Mouse (Mus musculus) hematopoietic stem cell, adult 5-6 weeks (primary cell): Measurements from ENCODE around the gene Gm45140. TPM values are rescaled to one million over a fixed set of nuclear protein-coding genes. Genes with fewer than 3 reads are reported as not detected.
A peak's percentile ranks its signal among the peaks of the same experiment; 100 is the strongest.

Source experiments
- ATAC-seq, 2 experiments: fragments of 125-278 bp in 1 of 2; replicated peaks in 1 of 2; 2 replicates each; pipeline ENCODE4 v1.8.0; 2016 to 2017; ENCODE audit warnings: inconsistent platforms in 2 of 2, mild to moderate bottlenecking in 2 of 2, moderate number of reproducible peaks in 2 of 2, low read depth in 1 of 2, moderate TSS enrichment in 1 of 2; ENCODE audit not compliant: low FRiP score in 2 of 2, poor library complexity in 2 of 2, severe bottlenecking in 2 of 2, insufficient read depth in 1 of 2, low TSS enrichment in 1 of 2
- total RNA-seq: library from RNA; stranded (forward); fragments of 172-1452, 232-1000 nt; gene quantifications from 2 replicates; pipeline ENCODE4 v1.2.3, GENCODE M21; 2017

Gm45140 gene
- total RNA-seq, 1 experiment from 2014 or later: 24.7 TPM

GRCm38 (mm10) chr6:87809144-87809543, 26.5 kb downstream of the Gm45140 start:
- no peak for ATAC-seq

GRCm38 (mm10) chr6:87808521-87808920, 27.1 kb downstream of the Gm45140 start:
- ATAC-seq: no peak

- ATAC-seq: no peak
Measured at GRCm38 (mm10) chr6:87807735-87808440, 27.7 kb downstream of the Gm45140 start.

- no peak for ATAC-seq
Measured at GRCm38 (mm10) chr6:87806857-87807256, 28.7 kb downstream of the Gm45140 start.

GRCm38 (mm10) chr6:87806028-87806427, 29.6 kb downstream of the Gm45140 start:
- peak; percentile 55 to 66 for ATAC-seq

- ATAC-seq: no peak
Measured at GRCm38 (mm10) chr6:87805448-87805847, 30.1 kb downstream of the Gm45140 start.

GRCm38 (mm10) chr6:87804886-87805285, 30.7 kb downstream of the Gm45140 start:
- ATAC-seq: no peak

- no peak for ATAC-seq
Measured at GRCm38 (mm10) chr6:87804036-87804435, 31.6 kb downstream of the Gm45140 start.

- ATAC-seq: no peak
Measured at GRCm38 (mm10) chr6:87802462-87802861, 33.1 kb downstream of the Gm45140 start.

GRCm38 (mm10) chr6:87799576-87799975, 36.0 kb downstream of the Gm45140 start:
- ATAC-seq: no peak

- ATAC-seq: no peak
Measured at GRCm38 (mm10) chr6:87797321-87797720, 38.3 kb downstream of the Gm45140 start.

- ATAC-seq: no peak
Measured at GRCm38 (mm10) chr6:87796251-87796880, 39.2 kb downstream of the Gm45140 start.

GRCm38 (mm10) chr6:87795385-87796150, 40.0 kb downstream of the Gm45140 start:
- ATAC-seq: no peak

GRCm38 (mm10) chr6:87793821-87794510, 41.6 kb downstream of the Gm45140 start:
- no peak for ATAC-seq

GRCm38 (mm10) chr6:87791826-87792225, 43.8 kb downstream of the Gm45140 start:
- ATAC-seq: no peak

- peak; percentile 72 to 73 for ATAC-seq
Measured at GRCm38 (mm10) chr6:87790779-87791480, 44.7 kb downstream of the Gm45140 start.

GRCm38 (mm10) chr6:87789791-87790190, 45.8 kb downstream of the Gm45140 start:
- ATAC-seq: no peak
